Mouse (Mus musculus): ENCODE data around the gene Crocc2.

Gene Crocc2

GRCm38 (mm10) chr1:93214612-93215011 is 46.1 kb downstream of the Crocc2 start:
- DNase-seq (ENCODE audit: extremely low read depth, low read depth): no peak

GRCm38 (mm10) chr1:93216839-93217497 is 48.4 kb downstream of the Crocc2 start:
- DNase-seq (ENCODE audit: extremely low read depth, low read depth): no peak

- DNase-seq (ENCODE audit: extremely low read depth, low read depth): no peak
These were observed 49.0 kb downstream of the Crocc2 start for GRCm38 (mm10) chr1:93217530-93217929.

GRCm38 (mm10) chr1:93220776-93221175 is 52.3 kb downstream of the Crocc2 start:
- DNase-seq (ENCODE audit: extremely low read depth, low read depth): no peak

GRCm38 (mm10) chr1:93223972-93224371 is 55.4 kb downstream of the Crocc2 start:
- DNase-seq (ENCODE audit: extremely low read depth, low read depth): no peak

GRCm38 (mm10) chr1:93225226-93225625 is 56.7 kb downstream of the Crocc2 start:
- DNase-seq (ENCODE audit: extremely low read depth, low read depth): no peak

GRCm38 (mm10) chr1:93225731-93226520 is 57.4 kb downstream of the Crocc2 start:
- DNase-seq (ENCODE audit: extremely low read depth, low read depth): no peak

- DNase-seq (ENCODE audit: extremely low read depth, low read depth): no peak
These were observed 58.9 kb downstream of the Crocc2 start for GRCm38 (mm10) chr1:93227303-93227975.

- DNase-seq (ENCODE audit: extremely low read depth, low read depth): no peak
These were observed 59.4 kb downstream of the Crocc2 start for GRCm38 (mm10) chr1:93227976-93228365.

GRCm38 (mm10) chr1:93229221-93229620 is 60.7 kb downstream of the Crocc2 start:
- DNase-seq (ENCODE audit: extremely low read depth, low read depth): no peak

- no peak for DNase-seq (ENCODE audit: extremely low read depth, low read depth)
These were observed 61.1 kb downstream of the Crocc2 start for GRCm38 (mm10) chr1:93229626-93230025.

- DNase-seq (ENCODE audit: extremely low read depth, low read depth): no peak
These were observed 67.3 kb downstream of the Crocc2 start, which contains the start of gene Sned1 for GRCm38 (mm10) chr1:93235576-93236544. TSS of gene Sned1 (plus strand) at chr1:93235841.

- DNase-seq (ENCODE audit: extremely low read depth, low read depth): no peak
These were observed 68.0 kb downstream of the Crocc2 start for GRCm38 (mm10) chr1:93236545-93236924.

- no peak for DNase-seq (ENCODE audit: extremely low read depth, low read depth)
These were observed 69.2 kb downstream of the Crocc2 start for GRCm38 (mm10) chr1:93237676-93238075.

- no peak for DNase-seq (ENCODE audit: extremely low read depth, low read depth)
These were observed 69.7 kb downstream of the Crocc2 start for GRCm38 (mm10) chr1:93238201-93238600.

GRCm38 (mm10) chr1:93245936-93246335 is 77.4 kb downstream of the Crocc2 start:
- no peak for DNase-seq (ENCODE audit: extremely low read depth, low read depth)

- no peak for DNase-seq (ENCODE audit: extremely low read depth, low read depth)
These were observed 84.1 kb downstream of the Crocc2 start for GRCm38 (mm10) chr1:93252586-93252985.

- no peak for DNase-seq (ENCODE audit: extremely low read depth, low read depth)
These were observed 87.2 kb downstream of the Crocc2 start for GRCm38 (mm10) chr1:93255761-93256160.

GRCm38 (mm10) chr1:93257560-93257959 is 89.0 kb downstream of the Crocc2 start:
- no peak for DNase-seq (ENCODE audit: extremely low read depth, low read depth)

- no peak for DNase-seq (ENCODE audit: extremely low read depth, low read depth)
These were observed 98.7 kb downstream of the Crocc2 start for GRCm38 (mm10) chr1:93267207-93267606.

- no peak for DNase-seq (ENCODE audit: extremely low read depth, low read depth)
These were observed 99.7 kb downstream of the Crocc2 start for GRCm38 (mm10) chr1:93268246-93268645.

Data from MEL-GATA-1-ER (cell line).